Mouse (Mus musculus): ENCODE measurements around the gene Fastkd3.
"Not testable (repeated sequence)": the region's sequence is repeated elsewhere in the genome, so short reads cannot be mapped to it uniquely, and the experiment has no call there.

The Fastkd3 gene

DNA sequence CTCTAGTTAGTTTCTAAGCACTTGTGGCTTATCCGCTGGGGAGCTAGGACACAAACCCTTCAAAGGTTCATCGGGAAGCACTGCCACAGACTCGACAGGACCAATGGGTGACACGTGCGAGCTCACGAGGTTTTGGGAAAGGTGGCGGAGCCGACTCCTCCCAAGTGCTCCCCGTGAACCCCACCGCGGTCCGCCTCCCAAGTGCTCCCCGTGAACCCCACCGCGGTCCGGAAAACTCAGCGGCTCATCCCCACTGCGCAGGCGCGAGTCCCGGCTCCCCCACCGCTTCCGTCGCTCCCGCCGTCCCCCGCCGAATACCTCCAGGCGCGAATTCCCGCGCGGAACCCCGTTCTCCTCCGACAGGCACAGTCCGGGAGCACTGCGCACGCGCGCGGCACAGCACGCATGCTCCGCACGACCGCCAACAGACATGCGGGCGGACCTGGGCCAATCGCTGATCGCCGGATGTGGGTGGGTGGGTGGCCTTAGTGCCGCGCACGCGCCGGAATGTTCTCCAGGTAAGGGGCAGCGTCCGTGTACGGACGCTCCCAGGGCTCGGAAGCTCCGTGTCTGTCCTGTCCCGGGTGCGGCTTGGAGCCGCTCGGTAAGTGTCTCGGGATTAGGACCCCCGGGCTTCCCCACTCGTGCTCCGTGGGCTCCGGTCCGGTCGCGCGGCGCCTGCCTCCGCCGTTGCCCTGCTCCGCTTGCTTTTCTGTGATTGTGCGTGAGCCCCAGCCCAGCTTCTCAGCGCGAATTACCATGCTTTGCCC, at the start of gene Fastkd3, which contains the start of gene Mtrr:
Gene Fastkd3, plus strand, starts transcription at position 488 of the 770 bp plus-strand sequence.
Gene Mtrr, minus strand, starts transcription at position 403 of the 770 bp plus-strand sequence.
- DNase-seq (ENCODE audit: low read depth, low spot score), result peak; percentile 97

- DNase-seq (ENCODE audit: low read depth, low spot score), result not testable (repeated sequence)
Observed at GRCm38 (mm10) chr13:68553391-68553790, 28.6 kb upstream of the Fastkd3 start.

DNA sequence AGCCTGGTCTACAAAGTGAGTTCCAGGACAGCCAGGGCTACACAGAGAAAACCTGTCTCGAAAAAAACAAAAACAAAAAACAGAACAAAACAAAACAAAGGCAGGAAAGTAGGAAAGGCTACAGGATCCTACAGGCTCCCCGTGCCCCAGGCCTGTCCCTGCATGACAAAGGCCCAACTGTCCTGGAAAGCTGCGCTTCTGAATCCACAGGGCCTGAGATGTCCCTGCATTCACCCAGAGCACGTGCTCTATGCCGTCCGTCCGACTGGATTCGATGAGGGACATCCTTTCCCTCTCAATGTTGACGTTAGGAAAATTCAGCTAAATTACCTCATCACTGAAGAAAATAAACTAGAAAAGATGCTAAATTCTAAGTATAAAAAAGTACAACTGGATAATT, 13.9 kb upstream of the Fastkd3 start:
- no peak for DNase-seq (ENCODE audit: low read depth, low spot score)

GRCm38 (mm10) chr13:68568548-68568947, 13.5 kb upstream of the Fastkd3 start:
- no peak for DNase-seq (ENCODE audit: low read depth, low spot score)

- peak; percentile 76 for DNase-seq (ENCODE audit: low read depth, low spot score)
Observed at GRCm38 (mm10) chr13:68569589-68570336, 12.3 kb upstream of the Fastkd3 start.

DNA sequence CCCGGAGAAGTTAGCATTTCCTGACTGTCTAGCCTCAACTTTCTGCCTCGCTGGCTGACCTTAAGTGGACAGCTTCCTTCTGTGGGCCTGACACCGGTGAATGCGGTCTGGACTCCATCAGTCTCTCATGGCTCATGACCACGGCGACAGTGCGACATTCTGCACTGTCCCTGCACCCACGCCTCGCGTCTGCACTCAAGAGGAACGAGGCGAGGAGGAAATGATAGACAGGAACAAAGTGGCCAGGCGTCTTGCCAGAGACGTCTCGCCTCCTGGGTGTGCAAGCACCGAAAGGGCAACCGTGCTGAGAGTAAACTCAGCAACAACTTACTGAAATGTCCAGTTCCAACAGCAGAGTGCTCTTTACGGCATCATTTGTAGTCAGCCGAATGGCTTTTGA, 9.8 kb upstream of the Fastkd3 start:
- no peak for DNase-seq (ENCODE audit: low read depth, low spot score)

- DNase-seq (ENCODE audit: low read depth, low spot score), result peak; percentile 91
Observed at GRCm38 (mm10) chr13:68572966-68573913, 8.8 kb upstream of the Fastkd3 start.

DNA sequence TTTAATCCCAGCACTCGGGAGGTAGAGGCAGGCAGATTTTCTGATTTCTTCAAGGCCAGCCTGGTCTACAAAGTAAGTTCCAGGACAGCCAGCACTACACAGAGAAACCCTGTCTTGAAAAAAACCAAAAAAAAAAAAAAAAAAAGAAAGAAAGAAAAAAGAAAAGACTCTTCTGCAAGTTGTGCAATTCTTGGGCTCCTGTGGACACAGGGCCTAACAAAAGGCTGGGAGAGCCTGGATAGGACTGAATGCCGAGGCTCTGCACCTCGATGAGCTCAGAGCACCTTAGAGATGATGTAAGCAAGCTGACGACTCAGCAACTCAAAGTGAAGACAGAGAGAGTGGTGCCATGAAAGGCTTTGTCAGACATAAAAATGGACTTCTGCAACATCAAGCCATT, 7.6 kb upstream of the Fastkd3 start:
- DNase-seq (ENCODE audit: low read depth, low spot score), result no peak

- no peak for DNase-seq (ENCODE audit: low read depth, low spot score)
Observed at GRCm38 (mm10) chr13:68577945-68578344, 4.1 kb upstream of the Fastkd3 start.

- DNase-seq (ENCODE audit: low read depth, low spot score), result no peak
Observed at GRCm38 (mm10) chr13:68581086-68581740, 821 bp upstream of the Fastkd3 start.

DNA sequence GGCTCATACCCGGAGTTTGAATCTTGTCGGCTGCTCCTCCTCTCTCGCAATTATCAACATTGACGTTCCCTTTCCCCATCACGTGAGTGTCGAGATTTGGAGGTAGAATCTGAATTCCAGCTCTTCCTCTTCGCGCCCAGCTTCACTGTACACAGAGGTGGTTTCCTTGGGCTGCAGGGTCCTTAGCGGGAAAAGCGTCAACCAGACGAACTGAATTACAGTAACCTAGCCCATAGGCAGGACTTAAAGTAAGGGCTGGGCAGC, 415 bp downstream of the Fastkd3 start:
- no peak for DNase-seq (ENCODE audit: low read depth, low spot score)

GRCm38 (mm10) chr13:68583961-68584360, 1.9 kb downstream of the Fastkd3 start:
- no peak for DNase-seq (ENCODE audit: low read depth, low spot score)

GRCm38 (mm10) chr13:68585441-68585840, 3.4 kb downstream of the Fastkd3 start:
- no peak for DNase-seq (ENCODE audit: low read depth, low spot score)

DNA sequence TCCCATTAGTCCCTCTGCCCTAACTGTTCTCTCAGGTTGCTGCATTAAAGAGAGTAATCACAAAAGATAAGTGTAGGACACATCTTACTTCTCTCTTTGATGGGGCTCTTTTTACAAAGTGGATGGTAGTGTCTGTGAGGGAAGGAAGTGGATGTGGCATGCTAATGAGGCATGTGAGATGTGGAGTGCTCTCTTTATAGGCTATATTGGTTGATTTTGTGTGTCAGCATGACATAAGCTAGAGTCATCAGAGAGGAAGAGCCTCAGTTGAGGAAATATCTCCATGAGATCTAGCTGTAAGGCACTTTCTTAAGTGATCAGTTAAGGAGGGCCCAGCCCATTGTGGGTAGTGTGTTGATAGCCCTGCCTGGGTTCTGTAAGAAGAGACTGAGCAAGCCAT, 6.3 kb downstream of the Fastkd3 start:
- DNase-seq (ENCODE audit: low read depth, low spot score), result no peak

DNA sequence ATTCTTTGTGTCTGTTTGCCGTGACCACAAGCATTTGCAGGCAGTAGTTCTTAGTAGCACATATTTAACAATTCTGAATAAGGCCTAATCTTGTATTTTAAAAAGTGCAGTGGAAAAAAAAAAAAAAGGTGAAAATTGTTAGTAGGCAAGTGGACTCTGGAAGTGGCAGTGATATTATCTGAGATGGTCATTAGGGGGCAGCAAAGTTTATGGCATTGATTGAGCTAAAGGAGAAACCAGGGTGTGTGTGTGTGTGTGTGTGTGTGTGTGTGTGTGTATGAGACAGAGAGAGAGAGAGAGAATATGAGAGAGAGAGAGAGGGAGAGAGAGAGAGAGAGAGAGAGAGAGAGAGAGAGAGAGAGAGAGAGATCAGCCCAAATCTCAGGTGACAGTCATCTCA, 11.8 kb downstream of the Fastkd3 start:
- DNase-seq (ENCODE audit: low read depth, low spot score), result no peak

- DNase-seq (ENCODE audit: low read depth, low spot score), result no peak
Observed at GRCm38 (mm10) chr13:68597199-68597598, 15.2 kb downstream of the Fastkd3 start, which contains the start of gene 1700001L19Rik. 1700001L19Rik (plus strand) TSS chr13:68597421.

DNA sequence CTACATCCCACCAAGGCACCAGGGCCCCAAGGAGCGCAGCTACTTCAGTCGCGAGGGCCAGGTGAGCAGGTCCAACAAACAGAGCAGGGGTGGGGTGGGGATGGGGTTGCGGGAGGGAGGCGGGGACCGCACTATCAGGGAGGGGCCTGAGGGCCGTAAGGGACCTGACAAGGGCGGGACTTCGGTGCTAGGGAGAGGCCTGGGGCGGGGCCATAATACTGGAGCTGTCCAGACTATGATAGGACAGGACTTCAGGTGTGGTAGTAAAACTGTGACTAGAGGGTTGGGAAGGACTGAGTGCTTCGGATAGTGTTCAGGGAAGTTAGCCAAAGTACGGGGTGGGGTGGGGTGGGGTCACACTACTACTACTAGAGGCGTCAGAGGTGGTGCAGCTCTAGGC, 15.6 kb downstream of the Fastkd3 start:
- no peak for DNase-seq (ENCODE audit: low read depth, low spot score)

DNA sequence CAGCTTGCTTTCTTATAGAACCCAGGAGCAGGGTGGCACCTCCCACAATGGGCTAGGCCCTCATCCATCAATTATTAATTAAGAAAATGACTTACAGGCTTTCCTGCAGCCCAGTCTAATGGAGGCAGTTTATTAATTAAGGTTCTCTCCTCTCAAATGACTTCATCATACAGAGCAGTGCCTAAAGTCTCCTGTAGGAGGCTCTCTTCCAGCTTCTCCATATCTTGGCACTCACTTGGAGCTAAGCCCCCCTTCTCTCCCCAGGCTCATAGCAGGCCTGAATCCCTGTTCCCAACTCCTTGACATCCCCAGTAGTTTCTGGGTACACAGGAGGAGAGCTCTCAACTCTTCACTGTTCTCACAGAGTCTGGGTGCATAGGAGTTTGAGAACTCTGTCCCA, 16.9 kb downstream of the Fastkd3 start:
- no peak for DNase-seq (ENCODE audit: low read depth, low spot score)

DNA sequence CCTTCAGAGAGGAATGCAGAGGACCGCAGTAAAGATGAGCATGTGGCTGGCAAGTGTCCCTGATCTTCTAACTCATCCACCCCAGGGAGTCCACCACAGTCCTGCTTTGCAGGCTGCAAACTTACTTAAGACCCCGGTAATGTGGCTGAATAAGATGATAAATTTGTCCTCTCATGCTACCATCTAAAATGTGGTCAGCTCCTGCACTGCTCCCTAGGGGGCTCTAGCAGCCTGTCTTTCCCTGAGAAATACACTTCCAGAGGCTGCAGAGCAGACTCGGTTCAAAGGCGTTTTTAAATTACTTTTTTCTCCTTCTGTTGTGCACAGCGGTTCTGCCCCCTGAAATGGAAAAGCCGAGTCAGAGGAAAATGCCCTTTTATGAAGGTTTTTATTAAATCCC, 19.1 kb downstream of the Fastkd3 start:
- no peak for DNase-seq (ENCODE audit: low read depth, low spot score)

- no peak for DNase-seq (ENCODE audit: low read depth, low spot score)
Observed at GRCm38 (mm10) chr13:68603085-68603484, 21.1 kb downstream of the Fastkd3 start.

- peak; percentile 65 for DNase-seq (ENCODE audit: low read depth, low spot score)
Observed at GRCm38 (mm10) chr13:68605689-68606126, 23.7 kb downstream of the Fastkd3 start.

All from forelimb bud, embryonic 11.5 days (tissue).